Mouse (Mus musculus) stomach, postnatal 0 days (tissue): ENCODE measurements around the gene Hist1h3c.

Experiments used
- CTCF ChIP-seq: IDR thresholded peaks from 2 replicates; pipeline ENCODE4 v1.5.1; 2016; ENCODE audit warnings: antibody characterized with exemption, low read depth, mild to moderate bottlenecking, moderate library complexity
- EP300 ChIP-seq: optimal IDR thresholded peaks from 2 replicates; pipeline ENCODE3; 2016; ENCODE audit warnings: antibody characterized with exemption

- TF ChIP-seq EP300: no peak
- TF ChIP-seq CTCF: no peak
These were observed 13.9 kb upstream of the Hist1h3c start for GRCm38 (mm10) chr13:23759251-23759771.
